Mouse (Mus musculus): Measurements from ENCODE around the gene Pcolce2.

DNA sequence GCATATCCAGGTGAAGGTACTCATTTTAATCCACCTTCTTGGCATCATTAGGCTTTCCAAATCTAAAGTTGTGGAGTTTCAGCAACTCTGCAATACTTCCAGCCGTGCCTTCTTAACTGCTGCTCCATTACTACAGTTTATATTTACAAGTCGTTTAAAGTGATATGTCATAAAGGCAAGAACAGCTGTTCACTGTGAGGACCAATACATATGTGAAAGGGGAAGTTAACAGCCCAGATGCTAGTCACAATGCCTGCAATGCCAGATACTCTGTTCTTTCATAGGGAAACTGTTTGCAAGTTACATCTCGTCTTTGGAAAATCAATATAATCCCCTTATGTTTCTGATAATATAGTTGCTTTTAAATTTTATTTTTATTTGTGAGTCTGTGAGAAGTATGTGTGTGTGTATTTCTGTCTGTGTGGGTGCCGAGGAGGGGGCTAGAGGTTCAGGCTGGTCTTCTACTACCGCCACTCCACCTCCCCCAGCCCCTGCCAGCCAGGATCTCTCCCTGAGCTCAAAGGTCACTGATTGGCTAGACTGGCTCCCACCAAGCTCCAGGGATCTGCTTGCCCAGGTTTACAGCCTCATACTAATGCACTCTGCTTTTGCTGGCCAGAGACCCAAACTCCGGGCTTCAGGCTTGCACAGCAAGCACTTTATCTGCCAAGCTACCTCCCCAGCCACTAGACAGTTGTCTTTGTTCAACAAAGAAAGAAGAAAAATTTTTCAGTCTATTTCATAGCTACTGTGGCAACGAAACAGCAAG is 107.6 kb downstream of the Pcolce2 start:
- TF ChIP-seq POLR2A (IDR thresholded peaks at IDR 0.05; ENCODE audit: low read depth, low read length) (no peak), CTCF (conservative IDR thresholded peaks at IDR 0.05; ENCODE audit: insufficient read depth, insufficient read length, low read depth, low read length) (no peak)

Measured in kidney, adult 2 months (tissue).